Mouse (Mus musculus): ENCODE measurements around the gene Ptprd. TPM values are rescaled to one million over a fixed set of nuclear protein-coding genes. Genes with fewer than 3 reads are reported as not detected.
"Not testable (repeated sequence)": the region's sequence is repeated elsewhere in the genome, so short reads cannot be mapped to it uniquely, and the experiment has no call there.

Gene Ptprd
- polyA plus RNA-seq, 1 experiment from 2014 or later: 14.3 TPM

DNA sequence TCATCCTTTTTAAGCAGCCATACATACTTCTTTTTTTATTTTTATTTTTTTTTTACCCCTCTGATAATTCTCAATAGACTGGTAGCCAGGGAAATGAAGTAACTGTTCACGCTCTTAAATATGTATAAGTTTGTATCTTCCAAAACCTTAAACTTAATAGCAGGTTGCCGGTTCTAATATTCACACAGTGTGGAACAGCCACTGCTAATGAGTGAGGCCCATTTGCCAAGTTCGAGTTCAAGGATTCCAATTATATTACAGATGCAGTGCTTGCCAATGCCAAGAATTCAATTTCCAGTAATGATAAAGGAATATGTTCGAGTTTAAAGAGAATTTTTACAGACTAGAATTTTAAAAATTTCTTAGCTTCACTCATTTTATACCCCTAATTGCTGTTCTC, 322.3 kb downstream of the Ptprd start:
- Histone ChIP-seq H3K9me3 (replicated peaks) (no peaks in the 10 kb centered on the region), H3K36me3 (no peaks in the 10 kb centered on the region), H3K27me3 (replicated peaks) (no peaks in the 10 kb centered on the region), H3K4me3 (no peak overlapping the region), H3K9ac (no peak overlapping the region), H3K27ac (ENCODE audit: poor library complexity, severe bottlenecking) (no peak overlapping the region), H3K4me1 (replicated peaks) (no peaks in the 10 kb centered on the region), H3K4me2 (no peak overlapping the region)
- 75% methylated on average over 4 of the region's 4 CpGs for WGBS
- no peak for ATAC-seq (ENCODE audit: insufficient number of reproducible peaks, low FRiP score)

DNA sequence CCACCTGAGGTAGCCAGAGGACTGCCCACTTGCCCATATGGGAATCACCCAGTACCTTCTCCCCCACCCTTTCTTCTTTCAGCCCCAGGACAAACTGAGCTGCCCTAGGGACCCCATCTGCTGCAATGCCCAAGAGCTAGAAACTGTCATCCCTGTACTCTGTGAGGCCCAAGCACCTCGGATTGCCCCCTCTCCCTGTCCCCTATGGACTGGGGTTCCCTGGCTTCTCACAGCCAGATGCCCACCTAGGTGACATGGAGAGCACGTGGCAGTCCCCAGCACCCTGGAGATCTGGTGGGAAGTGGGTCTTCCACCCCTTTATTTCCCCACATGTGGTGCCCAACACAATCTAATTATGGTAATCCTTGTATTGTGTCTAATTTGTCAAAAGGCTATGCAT, 331.5 kb downstream of the Ptprd start:
- H3K9me3 ChIP-seq (replicated peaks): no peaks in the 10 kb centered on the region
- H3K4me1 ChIP-seq (replicated peaks): no peaks in the 10 kb centered on the region
- WGBS: 57% methylated on average over 2 of the region's 2 CpGs
- H3K4me3 ChIP-seq: no peak overlapping the region
- no peaks in the 10 kb centered on the region for H3K27me3 ChIP-seq (replicated peaks)
- no peak for ATAC-seq (ENCODE audit: insufficient number of reproducible peaks, low FRiP score)
- H3K27ac ChIP-seq (ENCODE audit: poor library complexity, severe bottlenecking): no peak overlapping the region
- H3K36me3 ChIP-seq: no peaks in the 10 kb centered on the region
- H3K9ac ChIP-seq: no peak overlapping the region
- no peak overlapping the region for H3K4me2 ChIP-seq

DNA sequence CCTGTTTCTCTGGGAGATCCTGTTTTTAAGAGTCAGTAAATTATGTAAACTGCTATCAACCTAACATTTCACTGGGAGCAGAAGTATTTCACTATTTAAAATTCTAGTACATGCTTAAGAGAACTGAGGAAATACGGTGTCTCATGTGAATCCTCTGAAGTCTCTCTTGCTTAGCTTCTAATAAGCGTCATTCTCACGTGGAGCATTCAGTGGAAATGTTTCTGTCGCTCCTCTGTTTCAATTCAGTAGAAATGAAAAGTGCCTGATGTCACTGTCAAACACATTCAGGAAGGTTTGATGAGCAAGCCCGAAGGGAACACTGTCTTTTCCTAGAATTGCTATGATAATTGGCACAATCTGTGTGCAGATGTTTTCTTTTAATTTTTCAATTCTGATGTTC, 350.5 kb downstream of the Ptprd start:
- Histone ChIP-seq H3K4me2 (no peak overlapping the region), H3K4me3 (no peak overlapping the region), H3K27ac (ENCODE audit: poor library complexity, severe bottlenecking) (no peak overlapping the region), H3K4me1 (replicated peaks) (no peaks in the 10 kb centered on the region), H3K36me3 (no peaks in the 10 kb centered on the region), H3K9me3 (replicated peaks) (no peaks in the 10 kb centered on the region), H3K9ac (no peak overlapping the region), H3K27me3 (replicated peaks) (no peaks in the 10 kb centered on the region)
- no peak for ATAC-seq (ENCODE audit: insufficient number of reproducible peaks, low FRiP score)
- 73% methylated on average over 5 of the region's 5 CpGs for WGBS

DNA sequence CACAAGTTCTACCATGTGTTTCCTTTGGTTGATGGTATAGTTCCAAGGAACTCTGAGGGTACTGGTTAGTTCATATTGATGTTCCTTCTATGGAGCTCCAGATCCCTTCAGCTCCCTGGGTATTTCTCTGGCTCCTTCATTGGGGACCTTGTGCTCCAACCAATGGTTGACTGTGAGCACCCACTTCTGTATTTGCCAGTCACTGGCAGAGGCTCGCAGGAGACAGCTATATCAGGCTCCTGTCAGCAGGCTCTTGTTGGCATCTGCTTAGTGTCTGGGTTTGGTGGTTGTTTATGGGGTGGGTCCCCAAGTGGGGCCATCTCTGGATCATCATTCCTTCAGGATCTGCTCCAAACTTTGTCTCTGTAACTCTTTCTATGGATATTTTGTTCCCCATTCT, 414.4 kb downstream of the Ptprd start:
- WGBS: 26% methylated on average over 1 of the region's 1 CpGs
- H3K36me3 ChIP-seq; H3K9ac ChIP-seq; H3K27ac ChIP-seq (ENCODE audit: poor library complexity, severe bottlenecking); H3K4me3 ChIP-seq; ATAC-seq (ENCODE audit: insufficient number of reproducible peaks, low FRiP score); H3K27me3 ChIP-seq (replicated peaks); H3K9me3 ChIP-seq (replicated peaks); H3K4me2 ChIP-seq; H3K4me1 ChIP-seq (replicated peaks): not testable (repeated sequence)

DNA sequence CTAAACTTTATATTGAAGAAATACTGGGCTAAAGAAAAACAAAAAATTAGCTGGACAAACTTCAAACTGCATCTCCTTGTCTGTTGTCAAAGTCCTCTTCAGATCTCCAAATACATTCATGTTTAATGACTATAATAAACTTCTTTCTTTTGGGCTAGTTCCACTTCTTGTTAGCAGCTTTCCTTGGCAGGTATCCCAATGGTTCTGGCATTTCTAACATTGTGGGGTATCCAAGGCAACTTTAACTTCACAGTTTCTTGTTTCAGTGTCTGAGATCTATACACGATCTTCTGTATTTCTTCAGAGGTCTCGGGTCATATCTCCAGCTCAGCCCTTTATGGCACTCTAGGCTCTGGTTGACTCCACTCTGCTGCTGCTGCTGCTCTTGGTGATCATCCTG, 434.5 kb downstream of the Ptprd start:
- ATAC-seq (ENCODE audit: insufficient number of reproducible peaks, low FRiP score): no peak
- no peak overlapping the region for H3K4me3 ChIP-seq
- H3K27me3 ChIP-seq (replicated peaks): no peaks in the 10 kb centered on the region
- H3K4me2 ChIP-seq: no peak overlapping the region
- no peaks in the 10 kb centered on the region for H3K4me1 ChIP-seq (replicated peaks)
- no peak overlapping the region for H3K27ac ChIP-seq (ENCODE audit: poor library complexity, severe bottlenecking)
- H3K36me3 ChIP-seq: no peaks in the 10 kb centered on the region
- H3K9me3 ChIP-seq (replicated peaks): no peaks in the 10 kb centered on the region
- no peak overlapping the region for H3K9ac ChIP-seq
- whole genome bisulfite sequencing: 84% methylated on average over 2 of the region's 2 CpGs

DNA sequence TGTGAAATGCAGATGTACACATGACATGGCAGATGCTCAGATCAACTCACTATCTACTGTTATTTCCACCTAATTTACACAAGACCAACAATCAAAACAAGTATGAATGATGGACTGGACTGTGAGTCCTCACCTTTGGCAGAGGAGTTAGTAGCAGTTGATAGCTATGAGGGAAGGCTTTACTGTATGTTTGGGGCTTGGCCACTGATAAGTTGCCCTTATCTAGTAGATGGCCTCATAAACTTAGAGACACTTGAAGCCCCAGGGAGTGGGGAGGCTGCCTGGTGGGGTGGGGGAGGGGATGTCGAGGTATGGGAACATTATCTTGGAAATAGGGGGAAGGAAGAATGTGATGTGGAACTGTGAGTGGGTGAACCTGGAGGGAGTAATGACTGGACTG, 448.0 kb downstream of the Ptprd start:
- Histone ChIP-seq H3K4me3 (no peak overlapping the region), H3K9ac (no peak overlapping the region), H3K4me2 (no peak overlapping the region), H3K27ac (ENCODE audit: poor library complexity, severe bottlenecking) (no peak overlapping the region), H3K9me3 (replicated peaks) (no peaks in the 10 kb centered on the region), H3K4me1 (replicated peaks) (0 out of 2 replicates have a peak, but pooled peaks cover 3% of the 10 kb centered on the region), H3K36me3 (no peaks in the 10 kb centered on the region), H3K27me3 (replicated peaks) (no peaks in the 10 kb centered on the region)
- ATAC-seq (ENCODE audit: insufficient number of reproducible peaks, low FRiP score): no peak
- WGBS: 25% methylated on average over 1 of the region's 1 CpGs

DNA sequence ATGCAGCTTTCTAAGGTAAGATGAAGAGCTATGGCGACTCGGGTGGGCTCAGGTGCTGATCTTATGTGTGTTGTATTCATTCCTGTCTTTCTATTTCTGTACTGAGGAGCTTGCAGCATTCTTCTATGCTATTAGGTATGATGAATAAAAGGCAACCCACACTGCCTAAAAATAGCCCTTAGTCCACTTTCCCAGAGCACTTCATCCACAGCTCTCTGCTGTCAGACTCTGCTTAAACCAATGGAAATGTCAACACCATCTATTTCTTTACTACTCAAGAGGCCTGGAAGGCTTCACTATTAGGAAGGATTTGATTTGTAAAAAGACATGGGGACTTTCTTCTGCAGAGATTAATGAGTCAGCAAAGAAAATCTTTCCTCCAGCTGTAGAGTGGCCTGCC, 468.4 kb downstream of the Ptprd start:
- no peak overlapping the region for H3K4me3 ChIP-seq
- ATAC-seq (ENCODE audit: insufficient number of reproducible peaks, low FRiP score): peak; percentile 45; the same call in 1 of the 2 replicates
- no peaks in the 10 kb centered on the region for H3K9me3 ChIP-seq (replicated peaks)
- H3K9ac ChIP-seq: no peak overlapping the region
- H3K27me3 ChIP-seq (replicated peaks): no peaks in the 10 kb centered on the region
- 0 out of 2 replicates have a peak, but pooled peaks cover 6% of the 10 kb centered on the region for H3K4me1 ChIP-seq (replicated peaks)
- no peaks in the 10 kb centered on the region for H3K36me3 ChIP-seq
- WGBS: 48% methylated on average over 2 of the region's 2 CpGs
- 0 out of 2 replicates have a peak overlapping the region, but pooled peaks have one; percentile 10 for H3K4me2 ChIP-seq
- peak overlapping the region; percentile 38; the same call in 1 of the 2 replicates for H3K27ac ChIP-seq (ENCODE audit: poor library complexity, severe bottlenecking)

DNA sequence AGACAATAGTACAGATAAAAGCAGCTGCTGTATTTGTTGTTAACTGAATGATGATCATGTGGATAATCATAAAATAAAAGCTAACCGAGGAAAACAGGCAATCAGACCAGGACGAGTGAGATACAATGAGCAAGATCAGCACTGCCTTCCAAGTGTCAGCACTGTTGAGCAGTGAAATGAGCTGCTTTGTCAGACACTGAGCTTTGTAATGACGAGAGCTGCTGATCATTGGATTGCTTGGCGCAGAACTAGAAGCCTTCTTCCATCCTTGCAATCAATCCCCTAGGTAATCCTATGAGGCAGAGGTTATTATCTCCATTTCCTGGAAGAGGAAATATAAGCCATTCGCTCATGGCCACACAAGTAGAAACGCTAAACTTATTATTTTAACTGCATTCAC, 489.9 kb downstream of the Ptprd start:
- Histone ChIP-seq H3K9me3 (replicated peaks) (no peaks in the 10 kb centered on the region), H3K36me3 (no peaks in the 10 kb centered on the region), H3K4me2 (no peak overlapping the region), H3K27ac (ENCODE audit: poor library complexity, severe bottlenecking) (no peak overlapping the region), H3K27me3 (replicated peaks) (no peaks in the 10 kb centered on the region), H3K4me1 (replicated peaks) (no peaks in the 10 kb centered on the region), H3K4me3 (no peak overlapping the region), H3K9ac (no peak overlapping the region)
- 58% methylated on average over 6 of the region's 6 CpGs for WGBS
- no peak for ATAC-seq (ENCODE audit: insufficient number of reproducible peaks, low FRiP score)

DNA sequence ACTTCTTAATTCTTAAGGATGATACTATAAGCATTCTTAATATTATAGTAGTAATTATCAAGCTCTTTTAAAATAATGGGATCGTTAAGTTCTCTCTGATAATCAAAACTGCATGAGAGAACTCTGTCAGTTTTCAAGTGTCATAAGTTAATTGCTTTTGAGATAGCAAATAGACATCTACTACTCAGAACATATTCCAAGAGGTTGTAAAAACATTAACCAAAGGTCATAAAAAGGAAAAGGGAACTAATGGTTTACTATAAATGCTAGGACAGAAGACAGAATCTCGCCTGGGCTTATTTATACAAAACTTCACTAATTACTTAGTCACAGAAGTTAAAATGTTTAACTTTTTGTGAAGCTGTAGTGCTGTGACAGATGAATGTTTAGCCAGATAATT, 494.0 kb downstream of the Ptprd start:
- Histone ChIP-seq H3K4me2 (no peak overlapping the region), H3K9me3 (replicated peaks) (no peaks in the 10 kb centered on the region), H3K27me3 (replicated peaks) (no peaks in the 10 kb centered on the region), H3K36me3 (no peaks in the 10 kb centered on the region), H3K9ac (no peak overlapping the region), H3K4me1 (replicated peaks) (no peaks in the 10 kb centered on the region), H3K27ac (ENCODE audit: poor library complexity, severe bottlenecking) (no peak overlapping the region), H3K4me3 (no peak overlapping the region)
- 66% methylated on average over 2 of the region's 2 CpGs for WGBS
- no peak for ATAC-seq (ENCODE audit: insufficient number of reproducible peaks, low FRiP score)

DNA sequence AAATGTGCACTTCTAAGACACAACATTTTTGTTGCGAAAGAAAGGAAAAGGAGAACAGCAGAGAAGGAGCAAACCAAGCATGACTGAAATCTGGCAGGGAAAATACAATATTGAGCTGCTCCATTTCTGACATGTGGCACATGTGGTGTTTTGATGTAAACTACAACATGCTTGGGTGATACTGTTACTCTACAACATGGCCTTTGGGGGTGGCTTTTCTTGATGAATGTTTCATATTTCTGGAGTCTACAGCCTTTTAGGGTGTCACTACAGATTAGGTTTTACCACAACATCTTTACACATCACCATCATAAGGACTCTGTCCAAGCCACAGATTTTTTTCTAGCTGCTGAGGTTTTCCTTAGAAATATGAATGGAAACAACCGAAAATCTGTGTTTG, 501.5 kb downstream of the Ptprd start:
- ATAC-seq (ENCODE audit: insufficient number of reproducible peaks, low FRiP score): no peak
- no peak overlapping the region for H3K4me2 ChIP-seq
- no peaks in the 10 kb centered on the region for H3K36me3 ChIP-seq
- H3K27me3 ChIP-seq (replicated peaks): no peaks in the 10 kb centered on the region
- no peak overlapping the region for H3K4me3 ChIP-seq
- WGBS: 64% methylated on average over 2 of the region's 2 CpGs
- H3K9me3 ChIP-seq (replicated peaks): no peaks in the 10 kb centered on the region
- no peak overlapping the region for H3K9ac ChIP-seq
- H3K4me1 ChIP-seq (replicated peaks): no peaks in the 10 kb centered on the region
- H3K27ac ChIP-seq (ENCODE audit: poor library complexity, severe bottlenecking): no peak overlapping the region

DNA sequence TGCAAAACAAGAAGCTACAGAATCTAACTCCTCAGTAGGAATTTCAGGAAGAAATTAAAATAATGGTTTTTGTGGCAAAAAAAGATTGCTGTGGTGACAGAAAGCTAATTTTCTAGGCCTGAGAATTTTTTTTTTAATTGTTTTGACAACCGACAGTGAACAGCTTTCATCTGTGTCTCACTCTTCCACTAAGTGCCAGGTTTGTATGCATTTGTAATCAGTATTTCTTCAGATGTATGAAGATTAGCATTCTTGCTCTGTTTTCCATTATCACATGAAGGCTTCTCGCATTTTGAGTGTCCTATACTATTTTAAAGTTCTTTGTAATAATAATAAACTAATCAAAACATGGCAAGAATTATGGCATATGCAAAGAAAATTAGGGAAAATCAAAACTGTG, 513.5 kb downstream of the Ptprd start:
- no peaks in the 10 kb centered on the region for H3K36me3 ChIP-seq
- no peak overlapping the region for H3K4me3 ChIP-seq
- H3K9me3 ChIP-seq (replicated peaks): no peaks in the 10 kb centered on the region
- no peaks in the 10 kb centered on the region for H3K27me3 ChIP-seq (replicated peaks)
- no peak overlapping the region for H3K9ac ChIP-seq
- WGBS: 61% methylated on average over 2 of the region's 2 CpGs
- no peaks in the 10 kb centered on the region for H3K4me1 ChIP-seq (replicated peaks)
- ATAC-seq (ENCODE audit: insufficient number of reproducible peaks, low FRiP score): no peak
- H3K27ac ChIP-seq (ENCODE audit: poor library complexity, severe bottlenecking): no peak overlapping the region
- no peak overlapping the region for H3K4me2 ChIP-seq

DNA sequence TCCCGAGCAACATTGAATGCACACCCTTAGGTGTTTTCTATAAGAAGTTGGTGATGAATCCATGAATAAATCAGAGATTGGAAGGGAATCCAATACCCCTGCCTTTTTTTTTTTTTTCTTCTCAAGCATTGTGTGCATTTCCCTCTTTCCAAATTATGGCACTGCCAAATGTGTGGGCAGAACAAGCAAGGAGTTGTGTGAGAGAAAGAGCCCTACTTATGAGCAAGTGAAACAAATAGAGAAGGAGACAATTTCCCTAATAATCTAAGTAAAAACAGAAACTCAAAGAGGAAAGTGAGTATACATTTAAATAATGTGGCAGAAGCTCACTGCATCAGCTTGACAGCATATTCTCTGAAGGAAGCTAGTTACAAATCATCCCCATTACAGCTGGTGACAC, 536.0 kb downstream of the Ptprd start:
- no peak overlapping the region for H3K9ac ChIP-seq
- 60% methylated on average over 1 of the region's 1 CpGs for WGBS
- no peaks in the 10 kb centered on the region for H3K27me3 ChIP-seq (replicated peaks)
- H3K4me1 ChIP-seq (replicated peaks): no peaks in the 10 kb centered on the region
- no peaks in the 10 kb centered on the region for H3K36me3 ChIP-seq
- no peak overlapping the region for H3K4me2 ChIP-seq
- no peak overlapping the region for H3K27ac ChIP-seq (ENCODE audit: poor library complexity, severe bottlenecking)
- no peak overlapping the region for H3K4me3 ChIP-seq
- no peak for ATAC-seq (ENCODE audit: insufficient number of reproducible peaks, low FRiP score)
- no peaks in the 10 kb centered on the region for H3K9me3 ChIP-seq (replicated peaks)

Measured in heart, embryonic 12.5 days (tissue).